Mouse (Mus musculus) adrenal gland, postnatal 36 days (tissue): ENCODE data around the gene Pacs1. TPM values are rescaled to one million over a fixed set of nuclear protein-coding genes. Genes with fewer than 3 reads are reported as not detected.
"Not testable (repeated sequence)": the region's sequence is repeated elsewhere in the genome, so short reads cannot be mapped to it uniquely, and the experiment has no call there.

ENCODE experiments used
- DNase-seq, 2 experiments: peaks; one replicate each; pipeline ENCODE4 v3.0.0; 2021; ENCODE audit warnings: mixed read lengths in 1 of 2
- microRNA-seq: library from miRNA; unstranded; fragments of <30 nt; microRNA quantifications from one replicate; pipeline ENCODE4 v1.2.0, GENCODE M21; 2021
- total RNA-seq, 2 experiments: library from RNA; stranded (reverse); gene quantifications; 2 replicates each; pipeline ENCODE4 v1.2.3; 2021

Pacs1 gene
- total RNA-seq, 2 experiments from 2014 or later = 15.6 to 23.6 TPM

DNA sequence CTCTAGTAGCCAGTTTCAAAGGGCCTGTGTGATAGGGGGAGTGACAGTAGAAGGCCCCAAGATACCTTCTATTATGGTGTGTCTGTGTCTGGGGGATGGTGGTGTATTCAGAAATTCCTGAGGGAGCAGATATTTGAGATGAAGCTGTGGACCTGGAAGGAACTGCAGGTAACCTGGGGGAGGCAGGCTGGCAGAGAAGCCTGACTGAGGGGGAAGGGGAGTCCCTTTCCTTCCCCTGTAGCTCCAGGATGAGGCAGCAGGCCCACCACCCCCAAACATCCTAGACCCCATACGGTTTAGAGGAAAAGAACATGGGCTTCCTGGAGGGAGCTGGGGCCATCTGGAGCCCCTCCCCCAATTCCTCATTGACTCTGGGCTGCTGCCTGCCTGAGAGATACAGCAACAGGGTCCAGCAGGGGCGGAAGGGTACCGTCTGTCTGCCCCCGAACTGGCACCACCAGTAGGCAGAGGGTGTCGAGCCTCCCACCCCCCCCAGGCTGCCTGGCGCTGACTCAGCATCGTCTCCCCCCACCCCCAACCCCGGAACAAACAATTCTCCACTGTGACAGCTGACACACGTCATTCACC lies 176.9 kb downstream of the Pacs1 start:
- DNase-seq = no peak

GRCm38 (mm10) chr19:5094746-5095417 lies 178.0 kb downstream of the Pacs1 start:
- no peak for DNase-seq

GRCm38 (mm10) chr19:5094243-5094632 lies 178.7 kb downstream of the Pacs1 start:
- DNase-seq = peak; percentile 94 to 97

- DNase-seq = no peak
These were observed 179.3 kb downstream of the Pacs1 start for GRCm38 (mm10) chr19:5093481-5094242.

GRCm38 (mm10) chr19:5092083-5092482 lies 180.8 kb downstream of the Pacs1 start:
- DNase-seq = no peak

- no peak for DNase-seq
These were observed 183.6 kb downstream of the Pacs1 start for GRCm38 (mm10) chr19:5089324-5089723.

- DNase-seq = peak; percentile 95
These were observed 184.8 kb downstream of the Pacs1 start, which contains the start of gene Yif1a for GRCm38 (mm10) chr19:5087884-5088728. Yif1a (plus strand) TSS chr19:5088538.

- DNase-seq = not testable (repeated sequence)
These were observed 186.4 kb downstream of the Pacs1 start for GRCm38 (mm10) chr19:5086533-5086932.

DNA sequence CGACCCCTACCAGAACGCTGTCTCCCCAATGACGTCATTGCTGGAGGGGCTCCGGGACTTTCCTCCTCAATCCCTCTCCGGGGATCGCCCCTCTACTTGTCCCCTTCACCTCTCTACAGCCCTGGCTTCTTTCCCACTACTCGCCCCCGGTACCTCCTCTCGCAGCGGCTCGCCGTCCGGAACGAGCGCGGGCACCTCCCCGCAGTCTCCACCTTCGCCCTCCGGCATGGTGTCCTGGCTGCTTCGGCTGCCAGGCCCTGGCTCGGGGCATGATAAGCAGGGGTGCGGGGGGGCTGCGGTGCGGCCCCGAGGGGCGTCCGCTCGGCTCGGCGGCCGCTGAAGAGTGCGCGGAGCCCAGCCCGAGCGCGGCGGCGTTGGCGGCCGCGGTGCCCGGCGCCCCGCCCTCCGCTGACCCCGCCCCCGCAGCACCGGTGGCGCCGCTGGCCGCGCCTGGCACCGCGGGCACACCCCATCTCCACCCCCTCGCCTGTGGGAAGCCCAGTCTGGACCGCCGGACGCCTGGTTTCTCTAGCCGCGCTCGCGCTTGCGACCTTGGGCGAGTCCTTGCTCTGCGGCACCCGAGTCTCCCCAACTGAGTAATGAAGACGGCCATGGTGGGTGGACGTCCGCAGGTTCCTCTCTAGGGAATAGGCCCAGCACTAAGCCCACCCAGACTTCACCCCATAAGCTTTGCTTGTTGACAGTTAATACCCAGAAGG lies 187.6 kb downstream of the Pacs1 start, which contains the start of gene Tmem151a:
Gene Tmem151a, minus strand, starts transcription at position 387 of the 719 bp plus-strand sequence.
- peak; percentile 81 to 82 for DNase-seq

DNA sequence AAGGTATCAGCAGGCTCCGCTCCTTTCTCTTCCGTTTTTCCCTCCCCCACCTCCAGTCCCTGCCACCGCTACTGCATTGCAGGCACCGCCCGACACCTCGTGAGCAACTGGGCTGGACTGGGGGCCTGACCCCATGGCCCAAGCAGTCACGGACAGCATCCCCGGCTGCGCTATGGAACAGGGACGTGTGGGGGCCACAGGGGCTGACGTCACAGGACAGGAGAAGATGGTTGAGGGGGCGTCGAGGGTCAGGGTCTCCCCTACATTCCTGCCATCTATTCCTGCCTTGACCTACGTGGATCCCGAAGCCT lies 188.1 kb downstream of the Pacs1 start:
- DNase-seq = no peak

DNA sequence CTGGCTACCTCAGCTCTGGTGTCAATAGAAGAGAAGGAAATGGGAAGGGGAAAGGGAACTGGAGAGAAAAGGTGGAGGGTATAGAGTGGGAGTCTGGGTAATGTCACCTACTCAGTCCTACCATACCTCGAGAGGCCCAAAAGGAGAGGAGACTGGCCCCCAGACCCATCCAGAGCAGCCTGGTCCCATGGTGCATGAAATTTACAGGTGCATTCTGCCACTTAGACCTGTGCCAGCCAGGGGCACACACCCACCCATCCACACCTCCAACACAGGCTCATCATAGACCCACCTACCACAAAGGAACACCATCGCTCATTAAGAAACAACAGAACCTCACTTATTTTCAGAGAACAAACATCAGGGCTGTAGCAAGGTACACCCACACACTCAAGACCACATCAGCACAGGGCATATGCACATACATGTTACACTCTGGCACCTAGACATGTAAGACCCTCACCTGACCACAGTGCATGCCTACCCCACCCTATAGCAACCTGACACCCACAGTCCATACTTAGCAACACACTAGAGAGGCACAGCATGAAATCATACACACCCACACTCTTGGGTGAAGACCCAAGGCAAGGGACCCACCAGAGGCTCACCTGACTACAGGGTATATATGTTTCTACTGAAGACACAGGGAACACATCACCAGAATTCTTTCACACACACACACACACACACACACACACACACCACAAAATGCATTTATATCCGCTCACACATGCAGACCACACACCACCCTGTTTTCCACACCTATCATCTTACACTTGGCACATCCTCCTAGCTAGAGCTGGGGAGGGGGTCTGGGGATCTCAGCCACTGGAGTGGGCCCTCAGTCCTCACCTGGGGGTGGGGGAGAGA lies 188.7 kb downstream of the Pacs1 start:
- DNase-seq = no peak

Small RNA genes within 50 kb of the gene (microRNA-seq; reads per million reads assigned to microRNA genes)
- not detected for gene Gm27468

Other genes starting within 250 kb of the Pacs1 start
- 1 to 10 TPM; 4.5 to 5.3 TPM for gene Slc29a2, start 249.3 kb downstream of the Pacs1 start, total RNA-seq
- 10 to 100 TPM; 27.8 to 43.5 TPM for gene B4gat1, start 234.3 kb downstream of the Pacs1 start, total RNA-seq
- gene AC124502.3, start 234.2 kb downstream of the Pacs1 start, total RNA-seq = 1 to 10 TPM in 1 of 2 experiments, under 1 TPM in 1; 0.99 to 2.3 TPM
- 10 to 100 TPM; 26.7 to 29.9 TPM for gene Brms1, start 231.8 kb downstream of the Pacs1 start, total RNA-seq
- 1 to 10 TPM; 3.5 to 3.6 TPM for gene Rin1, start 222.6 kb downstream of the Pacs1 start, total RNA-seq
- 10 to 100 TPM; 13.7 to 21.2 TPM for gene Cd248, start 205.0 kb downstream of the Pacs1 start, total RNA-seq
- 1 to 10 TPM; 1.7 TPM for gene Tmem151a, start 187.6 kb downstream of the Pacs1 start, total RNA-seq
- gene Yif1a, start 184.6 kb downstream of the Pacs1 start, total RNA-seq = 10 to 100 TPM; 70.6 to 73.8 TPM
- 1 to 10 TPM; 1.2 to 1.4 TPM for gene Cnih2, start 174.6 kb downstream of the Pacs1 start, total RNA-seq
- gene Rab1b, start 166.0 kb downstream of the Pacs1 start, total RNA-seq = 100 to 1,000 TPM; 165 to 190 TPM
- 10 to 100 TPM; 44.3 to 48.4 TPM for gene Klc2, start 154.6 kb downstream of the Pacs1 start, total RNA-seq
- 100 to 1,000 TPM; 165 to 171 TPM for gene Sf3b2, start 22.3 kb upstream of the Pacs1 start, total RNA-seq
- gene Gal3st3, start 25.2 kb upstream of the Pacs1 start, total RNA-seq = not detected
- not detected for gene Catsper1, start 62.6 kb upstream of the Pacs1 start, total RNA-seq
- gene Cst6, start 76.5 kb upstream of the Pacs1 start, total RNA-seq = 1 to 10 TPM; 2.1 to 2.5 TPM
- 10 to 100 TPM; 24.4 to 26.1 TPM for gene Eif1ad, start 93.6 kb upstream of the Pacs1 start, total RNA-seq
- gene Banf1, start 94.0 kb upstream of the Pacs1 start, total RNA-seq = 100 to 1,000 TPM; 152 to 165 TPM
- 10 to 100 TPM; 79.1 to 86.5 TPM for gene Sart1, start 115.6 kb upstream of the Pacs1 start, total RNA-seq
- not detected for gene Tsga10ip, start 129.4 kb upstream of the Pacs1 start, total RNA-seq
- 100 to 1,000 TPM; 250 to 263 TPM for gene Drap1, start 151.9 kb upstream of the Pacs1 start, total RNA-seq
- gene AI837181, start 152.0 kb upstream of the Pacs1 start, total RNA-seq = 10 to 100 TPM; 43.7 to 50.6 TPM
- gene Fosl1, start 174.4 kb upstream of the Pacs1 start, total RNA-seq = 1 to 10 TPM in 1 of 2 experiments, not detected in 1; 5.3 TPM
- 1 to 10 TPM; 7.9 to 8.3 TPM for gene Ccdc85b, start 184.8 kb upstream of the Pacs1 start, total RNA-seq
- 10 to 100 TPM; 89.1 to 95.3 TPM for gene Fibp, start 187.5 kb upstream of the Pacs1 start, total RNA-seq
- under 1 TPM in 1 of 2 experiments, not detected in 1; 0.26 TPM for gene Ctsw, start 195.4 kb upstream of the Pacs1 start, total RNA-seq
- 10 to 100 TPM; 50.2 to 87.9 TPM for gene Efemp2, start 200.8 kb upstream of the Pacs1 start, total RNA-seq
- 10 to 100 TPM; 23.1 to 30.7 TPM for gene Mus81, start 215.3 kb upstream of the Pacs1 start, total RNA-seq
- gene Cfl1, start 217.3 kb upstream of the Pacs1 start, total RNA-seq = 100 to 1,000 TPM; 659 to 740 TPM
- 1 to 10 TPM; 1.0 to 1.5 TPM for gene 1700020D05Rik, start 230.7 kb upstream of the Pacs1 start, total RNA-seq
- gene Snx32, start 237.4 kb upstream of the Pacs1 start, total RNA-seq = 10 to 100 TPM; 11.1 to 12.1 TPM